Mouse (Mus musculus): ENCODE data around the gene Ahctf1.
"Not testable (repeated sequence)": the region's sequence is repeated elsewhere in the genome, so short reads cannot be mapped to it uniquely, and the experiment has no call there.

Ahctf1 gene

GRCm38 (mm10) chr1:179803513-179804139, at the start of gene Ahctf1:
Ahctf1 (minus strand) TSS chr1:179803680.
- peak; percentile 93 for DNase-seq (ENCODE audit: low spot score)

GRCm38 (mm10) chr1:179847759-179848389, 44.4 kb upstream of the Ahctf1 start:
- peak; percentile 78 for DNase-seq (ENCODE audit: low spot score)

DNA sequence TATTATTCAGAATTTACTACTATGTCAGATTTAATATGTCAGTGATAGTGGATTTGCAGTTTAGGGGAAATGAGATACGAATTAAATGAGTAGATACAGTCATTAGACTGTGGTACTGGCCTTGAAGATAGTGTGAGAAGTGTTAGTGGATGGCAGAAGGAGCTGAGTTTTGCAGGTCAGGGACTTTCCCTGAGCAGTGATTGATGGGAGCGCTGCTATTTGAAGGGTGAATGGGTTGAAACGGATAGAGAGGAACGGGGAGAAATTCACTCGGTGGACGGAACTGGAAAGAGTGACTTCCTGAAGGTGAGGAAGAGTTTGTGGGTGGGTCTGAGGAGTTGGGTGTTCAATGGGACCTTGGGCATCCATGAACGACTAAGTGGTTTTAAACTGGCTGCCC, 43.7 kb upstream of the Ahctf1 start:
- no peak for DNase-seq (ENCODE audit: low spot score)

- no peak for DNase-seq (ENCODE audit: low spot score)
These were observed 42.5 kb upstream of the Ahctf1 start for GRCm38 (mm10) chr1:179845832-179846499.

DNA sequence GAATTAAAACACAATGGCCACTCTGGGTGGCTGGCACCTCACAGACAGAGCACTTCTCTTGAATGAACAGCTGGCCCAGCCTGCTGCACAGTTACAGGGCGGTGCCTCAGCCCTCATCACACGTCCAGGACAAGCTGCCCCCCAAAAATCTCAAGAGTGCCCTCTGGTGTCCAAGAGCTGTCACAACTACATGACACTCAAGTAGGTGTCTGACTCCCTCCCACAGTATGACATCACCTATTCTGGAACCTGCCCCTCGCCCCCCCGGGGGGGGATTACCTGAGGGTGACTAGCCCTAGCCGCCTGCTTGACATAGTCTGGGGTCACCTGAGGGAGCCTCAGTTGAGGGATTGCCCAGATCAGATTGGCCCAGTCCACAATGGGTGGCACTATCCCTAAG, 41.4 kb upstream of the Ahctf1 start:
- no peak for DNase-seq (ENCODE audit: low spot score)

GRCm38 (mm10) chr1:179843981-179844380, 40.5 kb upstream of the Ahctf1 start:
- DNase-seq (ENCODE audit: low spot score) = no peak

- DNase-seq (ENCODE audit: low spot score) = no peak
These were observed 39.1 kb upstream of the Ahctf1 start for GRCm38 (mm10) chr1:179842568-179842967.

DNA sequence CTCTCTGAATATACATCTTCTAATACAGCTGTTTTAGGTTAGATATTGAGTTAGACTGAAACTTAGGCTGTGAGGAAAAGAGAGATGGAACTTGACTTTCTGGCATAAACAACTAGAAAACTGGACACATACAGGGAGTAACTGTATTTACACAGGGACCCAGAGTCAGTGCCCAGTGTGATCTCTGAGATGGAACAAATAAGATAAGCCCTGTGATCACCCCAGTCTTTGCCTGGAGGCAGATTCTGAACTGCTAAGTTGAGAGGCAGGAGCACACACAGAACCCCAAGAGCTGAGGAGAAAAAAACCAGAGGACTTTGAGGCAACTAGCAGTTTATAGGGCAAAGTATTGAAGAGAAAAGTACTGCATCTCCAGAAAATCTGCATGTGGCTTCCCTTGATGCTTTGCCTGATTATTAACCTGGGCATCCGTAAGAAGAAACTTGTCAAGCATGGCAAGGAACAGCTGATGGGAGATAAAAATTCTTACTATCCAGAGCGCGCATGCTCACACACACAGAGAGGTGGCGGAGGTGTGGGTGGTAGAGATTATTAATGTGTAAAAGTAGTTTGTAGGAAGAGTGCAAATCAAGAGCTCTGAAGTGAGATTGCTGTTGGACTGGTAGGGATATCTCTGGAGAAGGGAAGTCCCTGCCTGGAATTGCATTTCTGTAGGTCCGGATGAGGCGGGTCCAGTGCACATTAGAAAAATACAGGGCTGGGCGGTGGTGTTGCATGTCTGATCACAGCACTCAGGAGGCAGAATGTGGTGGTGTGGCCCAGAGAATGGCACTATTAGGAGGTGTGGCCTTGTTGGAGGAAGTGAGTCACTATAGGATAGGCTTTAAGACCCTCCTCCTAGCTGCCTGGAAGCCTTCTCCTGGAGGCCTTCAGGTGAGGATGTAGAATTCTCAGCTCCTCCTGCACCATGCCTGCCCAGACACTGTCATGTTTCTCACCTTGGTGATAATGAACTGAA, 33.2 kb upstream of the Ahctf1 start:
- no peak for DNase-seq (ENCODE audit: low spot score)

DNA sequence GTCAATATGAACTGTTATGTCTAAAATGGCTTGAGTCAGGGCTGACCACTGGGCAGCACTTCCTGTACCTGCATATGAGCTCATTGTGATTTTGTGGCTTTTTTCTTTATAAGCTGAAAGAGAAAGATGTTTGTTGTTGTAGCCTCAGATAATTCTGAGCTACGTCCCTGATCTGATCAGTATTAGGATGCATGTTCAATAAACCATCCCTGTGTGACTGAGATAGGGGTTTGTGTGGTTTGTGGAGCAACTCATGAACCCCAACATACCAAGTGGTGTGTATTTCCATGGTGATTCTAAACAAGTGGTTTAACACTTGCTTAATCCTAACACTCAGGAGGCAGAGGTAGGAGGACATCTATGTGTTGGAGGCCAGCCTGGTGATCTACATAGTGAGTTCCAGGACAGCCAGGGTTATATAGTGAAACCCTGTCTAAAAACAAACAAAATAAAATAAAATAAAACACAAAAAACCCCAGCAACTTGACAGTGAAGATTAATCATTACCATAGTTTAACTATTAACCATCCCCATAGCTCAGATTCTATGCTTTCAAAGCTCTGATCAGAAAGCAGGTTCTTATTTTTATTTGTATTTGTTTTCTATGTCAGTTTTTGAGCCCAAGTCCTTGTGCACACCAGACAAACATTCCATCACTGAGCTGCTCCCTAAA, 32.4 kb upstream of the Ahctf1 start:
- no peak for DNase-seq (ENCODE audit: low spot score)

- no peak for DNase-seq (ENCODE audit: low spot score)
These were observed 30.1 kb upstream of the Ahctf1 start for GRCm38 (mm10) chr1:179833596-179833995.

DNA sequence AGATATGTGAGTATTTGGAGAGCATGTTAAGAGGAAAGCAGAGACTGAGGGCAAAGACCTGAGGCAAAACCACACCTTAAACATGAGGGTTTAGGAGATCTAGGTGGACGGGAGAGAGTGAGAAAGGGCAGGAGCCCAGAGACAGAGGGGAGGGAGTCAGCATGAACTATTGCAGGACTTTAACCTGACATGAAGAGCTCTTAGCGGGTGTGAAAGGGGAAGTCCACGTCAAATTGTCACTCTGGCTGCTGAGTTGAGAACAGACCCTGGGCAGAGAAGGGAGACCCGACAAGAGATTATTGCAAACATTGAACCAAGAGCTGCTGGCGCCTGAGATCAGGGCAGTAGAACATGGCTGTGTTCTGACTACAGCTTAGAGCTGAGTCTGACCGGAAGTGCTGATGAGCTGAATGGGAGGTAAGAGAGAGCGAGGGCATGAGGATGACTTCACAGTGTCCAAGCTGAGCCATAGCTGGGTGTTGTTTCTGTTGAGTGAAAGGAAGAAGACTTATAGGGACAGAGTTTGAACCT, 29.3 kb upstream of the Ahctf1 start:
- DNase-seq (ENCODE audit: low spot score) = no peak

- DNase-seq (ENCODE audit: low spot score) = no peak
These were observed 25.4 kb upstream of the Ahctf1 start for GRCm38 (mm10) chr1:179828900-179829299.

GRCm38 (mm10) chr1:179828051-179828450, 24.6 kb upstream of the Ahctf1 start:
- no peak for DNase-seq (ENCODE audit: low spot score)

DNA sequence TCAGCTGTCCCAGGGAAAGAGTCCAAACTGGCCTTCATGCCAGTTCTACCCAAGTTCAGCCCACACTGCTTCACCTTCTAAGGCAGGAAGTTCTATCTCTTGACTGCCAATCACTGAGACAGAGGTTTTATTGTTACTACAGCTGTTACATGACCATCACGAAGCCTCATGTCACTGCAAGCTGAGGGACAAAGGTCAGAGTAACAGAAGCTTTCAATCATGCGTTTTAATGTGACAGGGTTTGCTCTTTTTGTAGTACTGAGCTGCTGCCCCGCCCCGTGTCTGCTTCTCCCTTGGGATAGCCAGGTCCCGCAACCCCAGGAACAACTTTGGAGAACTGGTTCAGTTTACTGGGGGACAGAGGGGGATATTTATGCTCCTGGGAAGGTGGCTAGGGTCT, 21.1 kb upstream of the Ahctf1 start:
- DNase-seq (ENCODE audit: low spot score) = no peak

- DNase-seq (ENCODE audit: low spot score) = not testable (repeated sequence)
These were observed 15.2 kb upstream of the Ahctf1 start for GRCm38 (mm10) chr1:179818490-179819278.

GRCm38 (mm10) chr1:179814616-179815015, 11.1 kb upstream of the Ahctf1 start:
- DNase-seq (ENCODE audit: low spot score) = no peak

- DNase-seq (ENCODE audit: low spot score) = no peak
These were observed 9.9 kb upstream of the Ahctf1 start for GRCm38 (mm10) chr1:179813385-179813784.

- DNase-seq (ENCODE audit: low spot score) = no peak
These were observed 4.8 kb upstream of the Ahctf1 start for GRCm38 (mm10) chr1:179808300-179808699.

GRCm38 (mm10) chr1:179807468-179807867, 4.0 kb upstream of the Ahctf1 start:
- no peak for DNase-seq (ENCODE audit: low spot score)

DNA sequence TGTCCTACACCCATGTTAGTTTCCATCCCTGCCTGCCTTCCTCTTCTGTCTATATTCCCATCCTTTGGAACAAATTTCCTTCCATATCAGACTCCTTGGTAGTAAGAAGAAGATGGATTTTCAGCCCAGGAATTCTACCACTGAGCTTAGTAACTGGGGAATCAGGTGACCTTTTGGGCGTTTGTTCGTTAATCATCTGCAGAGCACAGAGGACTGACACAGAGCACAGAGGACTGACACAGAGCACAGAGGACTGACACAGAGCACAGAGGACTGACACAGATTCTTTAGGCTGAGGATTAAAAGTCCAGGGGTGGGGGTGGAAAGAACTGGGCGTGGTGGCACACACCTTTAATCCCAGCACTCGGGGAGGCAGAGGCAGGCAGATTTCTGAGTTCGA, 2.3 kb upstream of the Ahctf1 start:
- DNase-seq (ENCODE audit: low spot score) = no peak

Measured in urinary bladder, postnatal 10 days (tissue).